Mouse (Mus musculus) kidney, adult 2 months (tissue): ENCODE data around the gene Mpp4. TPM values are rescaled to one million over a fixed set of nuclear protein-coding genes. Genes with fewer than 3 reads are reported as not detected.

Source experiments
- DNase-seq: peaks from one replicate; pipeline ENCODE4 v3.0.0; 2021
- H3K27ac ChIP-seq: fragments of 200-500 bp; 2 replicates; pipeline ENCODE4 v1.5.1; 2012; ENCODE audit warnings: low read depth, low read length, control low read depth, inconsistent platforms; ENCODE audit not compliant: insufficient read depth
- H3K27me3 ChIP-seq: fragments of 200-500 bp; replicated peaks from 2 replicates; pipeline ENCODE4 v1.6.1; 2012; ENCODE audit warnings: mild to moderate bottlenecking, moderate library complexity, low read length, inconsistent platforms; ENCODE audit not compliant: control insufficient read depth, insufficient read depth
- H3K36me3 ChIP-seq: fragments of 200-500 bp; 2 replicates; pipeline ENCODE4 v1.6.1; 2012; ENCODE audit warnings: mild to moderate bottlenecking, moderate library complexity, low read length, inconsistent platforms; ENCODE audit not compliant: control insufficient read depth, insufficient read depth
- H3K4me1 ChIP-seq: fragments of 200-500 bp; 2 replicates; pipeline ENCODE4 v1.6.1; 2011; ENCODE audit warnings: low read length; ENCODE audit not compliant: control insufficient read depth, insufficient read depth
- H3K4me3 ChIP-seq: fragments of 200-500 bp; 2 replicates; pipeline ENCODE4 v1.5.1; 2011; ENCODE audit warnings: mild to moderate bottlenecking, low read depth, low read length, control low read depth; ENCODE audit not compliant: insufficient read depth
- CTCF ChIP-seq: fragments of 200-500 bp; conservative IDR thresholded peaks from 2 replicates; pipeline ENCODE4 v1.5.1; 2011; ENCODE audit warnings: low read depth, mild to moderate bottlenecking, control low read depth, low read length, moderate library complexity, mixed read lengths; ENCODE audit not compliant: insufficient read depth, insufficient read length
- POLR2A ChIP-seq: fragments of 200-500 bp; IDR thresholded peaks from one replicate; pipeline ENCODE4 v1.6.1; 2011; ENCODE audit warnings: low read depth, low read length, control low read depth
- WGBS: fragments of 180-500 bp; shearing (Covaris S2); methylation state at CpG from one replicate; pipeline ENCODE4 v1.1.7; 2018; 5-methylcytosine and 5-hydroxymethylcytosine counted together
- polyA plus RNA-seq: library from polyadenylated mRNA; depleted of rRNA; stranded (reverse); fragments of >200 nt; gene quantifications from 2 replicates; pipeline ENCODE4 v1.2.3, GENCODE M21; 2012

Gene Mpp4
- polyA plus RNA-seq, 1 experiment, result 2.6 TPM

GRCm38 (mm10) chr1:59182373-59182772 lies 19.2 kb upstream of the Mpp4 start:
- Histone ChIP-seq H3K36me3 (peaks cover 10% of the 10 kb centered on the region), H3K27me3 (no peaks in the 10 kb centered on the region)

GRCm38 (mm10) chr1:59180003-59180402 lies 16.8 kb upstream of the Mpp4 start:
- 88% methylated on average over 3 of the region's 3 CpGs for WGBS
- DNase-seq, result no peak
- Histone ChIP-seq H3K27ac (no peak overlapping the region), H3K36me3 (peaks cover 9% of the 10 kb centered on the region), H3K4me3 (no peak overlapping the region), H3K4me1 (no peaks in the 10 kb centered on the region), H3K27me3 (no peaks in the 10 kb centered on the region)
- TF ChIP-seq CTCF, result no peak
- no peak for TF ChIP-seq POLR2A

More at GRCm38 (mm10) chr1:59182373-59182772, 19.2 kb upstream of the Mpp4 start:
- no peak for DNase-seq
- 96% methylated on average over 2 of the region's 2 CpGs for WGBS
- H3K27ac ChIP-seq, result no peak overlapping the region
- H3K4me1 ChIP-seq, result no peaks in the 10 kb centered on the region
- TF ChIP-seq CTCF (no peak), POLR2A (no peak)
- no peak overlapping the region for H3K4me3 ChIP-seq

GRCm38 (mm10) chr1:59178401-59178800 lies 15.2 kb upstream of the Mpp4 start:
- no peaks in the 10 kb centered on the region for H3K4me1 ChIP-seq
- no peak overlapping the region for H3K27ac ChIP-seq
- TF ChIP-seq POLR2A, result no peak
- 93% methylated on average over 10 of the region's 10 CpGs for WGBS
- no peak overlapping the region for H3K4me3 ChIP-seq
- no peak for DNase-seq
- H3K27me3 ChIP-seq, result no peaks in the 10 kb centered on the region
- H3K36me3 ChIP-seq, result peaks cover 6% of the 10 kb centered on the region

DNA sequence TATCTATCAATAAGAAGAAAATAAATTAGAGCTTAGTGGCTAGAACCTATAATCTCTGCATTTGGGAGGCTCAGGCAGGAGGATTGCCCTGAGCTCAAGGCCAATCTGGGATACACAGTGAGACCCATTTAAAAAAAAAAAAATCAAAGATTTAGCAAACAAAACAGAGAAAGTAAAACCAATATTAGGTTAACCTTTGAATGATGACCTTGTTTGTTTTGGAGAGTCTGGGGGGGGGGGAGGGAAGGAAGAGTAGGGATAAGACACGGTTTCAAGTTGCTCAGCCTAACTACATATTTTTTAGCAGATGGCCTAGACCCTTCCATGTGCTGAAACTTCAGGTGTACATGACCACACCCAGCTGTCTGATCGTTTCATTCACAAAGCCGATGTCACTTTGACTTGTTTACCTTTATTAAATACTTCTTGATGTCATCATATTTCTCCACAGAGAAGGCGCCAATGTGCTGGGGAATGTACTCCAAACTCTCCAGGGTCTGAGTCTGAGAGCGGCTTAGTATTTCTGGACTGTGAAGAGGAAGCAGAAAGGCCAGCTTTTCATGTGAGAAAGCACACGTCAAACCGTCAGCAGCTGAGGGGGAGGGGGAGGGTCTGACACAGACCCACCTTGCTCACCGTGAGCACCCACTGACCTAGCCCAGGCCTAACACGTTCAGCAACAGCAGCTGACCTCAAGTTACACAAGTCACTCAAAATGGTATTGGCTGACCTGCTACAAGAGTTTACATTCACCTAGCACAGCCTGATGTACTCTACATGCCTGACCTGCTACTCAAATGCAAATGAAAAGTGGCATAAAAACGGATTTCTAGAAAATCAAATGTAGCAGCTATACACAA lies 11.6 kb upstream of the Mpp4 start:
- H3K4me1 ChIP-seq, result peaks cover 4% of the 10 kb centered on the region
- H3K4me3 ChIP-seq, result no peak overlapping the region
- no peaks in the 10 kb centered on the region for H3K27me3 ChIP-seq
- H3K27ac ChIP-seq, result no peak overlapping the region
- DNase-seq, result no peak
- 71% methylated on average over 10 of the region's 10 CpGs for WGBS
- H3K36me3 ChIP-seq, result peaks cover 3% of the 10 kb centered on the region; the same call in 1 of the 2 replicates
- TF ChIP-seq CTCF (no peak), POLR2A (no peak)

GRCm38 (mm10) chr1:59173023-59173422 lies 9.8 kb upstream of the Mpp4 start:
- Histone ChIP-seq H3K4me1 (peaks cover 6% of the 10 kb centered on the region), H3K36me3 (no peaks in the 10 kb centered on the region; the same call in 1 of the 2 replicates), H3K4me3 (no peak overlapping the region), H3K27me3 (no peaks in the 10 kb centered on the region), H3K27ac (no peak overlapping the region)
- WGBS, result 77% methylated on average over 5 of the region's 5 CpGs
- TF ChIP-seq POLR2A, result no peak
- TF ChIP-seq CTCF, result no peak
- DNase-seq, result no peak

- Histone ChIP-seq H3K27ac (no peak overlapping the region), H3K27me3 (no peaks in the 10 kb centered on the region), H3K36me3 (no peaks in the 10 kb centered on the region; the same call in 1 of the 2 replicates), H3K4me3 (no peak overlapping the region), H3K4me1 (peaks cover 6% of the 10 kb centered on the region)
- no peak for DNase-seq
- TF ChIP-seq POLR2A, result no peak
- TF ChIP-seq CTCF, result no peak
- WGBS, result 63% methylated on average over 5 of the region's 5 CpGs
Observed at GRCm38 (mm10) chr1:59171875-59172274, 8.7 kb upstream of the Mpp4 start.

DNA sequence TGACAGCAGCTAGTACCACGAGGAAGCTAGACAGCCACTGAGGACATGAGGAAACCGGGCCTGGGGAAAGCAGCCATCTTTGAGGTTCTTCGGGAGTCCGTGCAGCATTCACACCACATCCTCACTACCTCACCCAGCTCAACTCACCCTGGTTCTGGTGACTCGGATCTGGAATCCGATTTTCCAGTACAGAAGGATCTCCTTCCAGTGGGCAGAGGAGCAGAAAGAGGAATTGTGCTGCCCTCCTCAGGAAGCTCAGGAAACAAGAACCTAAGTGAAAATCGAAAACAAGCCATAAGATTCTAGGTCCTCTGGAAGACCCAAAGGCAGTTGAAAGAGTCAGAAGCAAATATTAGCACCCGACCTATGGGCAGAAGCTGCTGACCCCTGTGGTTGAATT lies 7.1 kb upstream of the Mpp4 start:
- 62% methylated on average over 8 of the region's 8 CpGs for WGBS
- Histone ChIP-seq H3K36me3 (no peaks in the 10 kb centered on the region; the same call in 1 of the 2 replicates), H3K4me1 (peaks cover 9% of the 10 kb centered on the region), H3K4me3 (no peak overlapping the region), H3K27me3 (no peaks in the 10 kb centered on the region), H3K27ac (peak overlapping the region; percentile 67)
- DNase-seq, result peak; percentile 49
- TF ChIP-seq POLR2A (no peak), CTCF (peak; percentile 37; the same call in 1 of the 2 replicates)
